Mouse (Mus musculus) forebrain, embryonic 15.5 days (tissue): ENCODE data around the gene Cct3. TPM values are rescaled to one million over a fixed set of nuclear protein-coding genes. Genes with fewer than 3 reads are reported as not detected.
A peak's percentile ranks its signal among the peaks of the same experiment; 100 is the strongest.
"Not testable (repeated sequence)": the region's sequence is repeated elsewhere in the genome, so short reads cannot be mapped to it uniquely, and the experiment has no call there.

ENCODE experiments used
- ATAC-seq: fragments of 200-750 bp; cut with Nextera tagmentation; replicated peaks from 2 replicates; pipeline ENCODE4 v1.8.0; 2017; ENCODE audit warnings: mild to moderate bottlenecking, moderate TSS enrichment, moderate library complexity
- H3K27ac ChIP-seq: fragments of 300-500 bp; sonication (generic); replicated peaks from 2 replicates; pipeline ENCODE4 v1.5.1; 2015; ENCODE audit warnings: mild to moderate bottlenecking, inconsistent platforms
- H3K27me3 ChIP-seq: fragments of 300-500 bp; sonication (generic); 2 replicates; pipeline ENCODE4 v1.6.1; 2015; ENCODE audit warnings: inconsistent platforms
- H3K36me3 ChIP-seq: fragments of 300-500 bp; sonication (generic); 2 replicates; pipeline ENCODE4 v1.6.1; 2015; ENCODE audit warnings: mild to moderate bottlenecking, inconsistent platforms
- H3K4me1 ChIP-seq: fragments of 300-500 bp; sonication (generic); 2 replicates; pipeline ENCODE4 v1.6.1; 2015; ENCODE audit warnings: inconsistent platforms
- H3K4me2 ChIP-seq: fragments of 300-500 bp; sonication (generic); replicated peaks from 2 replicates; pipeline ENCODE4 v1.6.1; 2015; ENCODE audit warnings: mild to moderate bottlenecking, inconsistent platforms
- H3K4me3 ChIP-seq: fragments of 300-500 bp; sonication (generic); 2 replicates; pipeline ENCODE4 v1.5.1; 2015; ENCODE audit warnings: mild to moderate bottlenecking, inconsistent platforms
- H3K9ac ChIP-seq: fragments of 300-500 bp; sonication (generic); replicated peaks from 2 replicates; pipeline ENCODE4 v1.6.1; 2015; ENCODE audit warnings: mild to moderate bottlenecking, inconsistent platforms
- H3K9me3 ChIP-seq: fragments of 300-500 bp; sonication (generic); 2 replicates; pipeline ENCODE4 v1.6.1; 2016; ENCODE audit warnings: inconsistent platforms
- WGBS: fragments of 180-500 bp; shearing (Covaris S2); methylation state at CpG from one replicate; pipeline ENCODE4 v1.1.7; 2015; ENCODE audit warnings: mixed read lengths; 5-methylcytosine and 5-hydroxymethylcytosine counted together
- polyA plus RNA-seq: library from polyadenylated mRNA; unstranded; fragments of >200 nt; fragmentation: Nextera tagmentation; extraction: Ambion mirVana; gene quantifications from 2 replicates; pipeline ENCODE4 v1.2.1, GENCODE M21; 2015

Cct3 gene
- polyA plus RNA-seq, 1 experiment from 2014 or later, result 523 TPM

- WGBS, result 91% methylated on average over 4 of the region's 4 CpGs
- no peak overlapping the region for H3K27ac ChIP-seq
Observed at GRCm38 (mm10) chr3:88274002-88274401, 22.9 kb upstream of the Cct3 start.

GRCm38 (mm10) chr3:88276121-88276520 is 20.8 kb upstream of the Cct3 start:
- no peaks in the 10 kb centered on the region for H3K27me3 ChIP-seq
- no peaks in the 10 kb centered on the region for H3K4me1 ChIP-seq
- no peak overlapping the region for H3K4me2 ChIP-seq
- no peak for ATAC-seq
- H3K9me3 ChIP-seq, result no peaks in the 10 kb centered on the region
- H3K27ac ChIP-seq, result no peak overlapping the region
- WGBS, result 77% methylated on average over 2 of the region's 2 CpGs
- no peaks in the 10 kb centered on the region for H3K36me3 ChIP-seq
- H3K4me3 ChIP-seq, result no peak overlapping the region
- no peak overlapping the region for H3K9ac ChIP-seq

More at GRCm38 (mm10) chr3:88274002-88274401, 22.9 kb upstream of the Cct3 start:
- H3K4me1 ChIP-seq, result no peaks in the 10 kb centered on the region
- H3K4me3 ChIP-seq, result no peak overlapping the region
- H3K36me3 ChIP-seq, result no peaks in the 10 kb centered on the region
- no peak overlapping the region for H3K4me2 ChIP-seq
- H3K9me3 ChIP-seq, result no peaks in the 10 kb centered on the region
- ATAC-seq, result no peak
- H3K27me3 ChIP-seq, result no peaks in the 10 kb centered on the region
- no peak overlapping the region for H3K9ac ChIP-seq

GRCm38 (mm10) chr3:88276529-88277143 is 20.3 kb upstream of the Cct3 start:
- Histone ChIP-seq H3K4me2 (no peak overlapping the region), H3K9ac (no peak overlapping the region), H3K4me1 (no peaks in the 10 kb centered on the region), H3K36me3 (no peaks in the 10 kb centered on the region), H3K9me3 (no peaks in the 10 kb centered on the region), H3K27me3 (no peaks in the 10 kb centered on the region), H3K4me3 (no peak overlapping the region), H3K27ac (no peak overlapping the region)
- 54% methylated on average over 7 of the region's 7 CpGs for WGBS
- no peak for ATAC-seq

GRCm38 (mm10) chr3:88280035-88280434 is 16.9 kb upstream of the Cct3 start:
- Histone ChIP-seq H3K9ac (no peak overlapping the region), H3K9me3 (no peaks in the 10 kb centered on the region), H3K36me3 (no peaks in the 10 kb centered on the region), H3K27ac (no peak overlapping the region), H3K4me3 (no peak overlapping the region), H3K4me2 (no peak overlapping the region), H3K4me1 (no peaks in the 10 kb centered on the region), H3K27me3 (no peaks in the 10 kb centered on the region)
- 88% methylated on average over 2 of the region's 2 CpGs for WGBS
- ATAC-seq, result no peak

GRCm38 (mm10) chr3:88281141-88281916 is 15.6 kb upstream of the Cct3 start:
- not testable (repeated sequence) for H3K27me3 ChIP-seq, H3K4me2 ChIP-seq, H3K4me3 ChIP-seq, H3K9me3 ChIP-seq, H3K9ac ChIP-seq, H3K4me1 ChIP-seq, H3K36me3 ChIP-seq, ATAC-seq, H3K27ac ChIP-seq
- WGBS, result 40% methylated on average over 11 of the region's 11 CpGs

- H3K4me2 ChIP-seq, H3K4me3 ChIP-seq, H3K36me3 ChIP-seq, H3K4me1 ChIP-seq, H3K9ac ChIP-seq, H3K27me3 ChIP-seq, H3K9me3 ChIP-seq, H3K27ac ChIP-seq, ATAC-seq: not testable (repeated sequence)
- 97% methylated on average over 14 of the region's 14 CpGs for WGBS
Observed at GRCm38 (mm10) chr3:88284815-88285564, 11.9 kb upstream of the Cct3 start.

GRCm38 (mm10) chr3:88285565-88285895 is 11.4 kb upstream of the Cct3 start:
- not testable (repeated sequence) for H3K27ac ChIP-seq, H3K9me3 ChIP-seq, H3K36me3 ChIP-seq, ATAC-seq, H3K4me2 ChIP-seq, H3K9ac ChIP-seq, H3K4me1 ChIP-seq, H3K27me3 ChIP-seq, H3K4me3 ChIP-seq
- 93% methylated on average over 2 of the region's 2 CpGs for WGBS

GRCm38 (mm10) chr3:88287110-88287509 is 9.8 kb upstream of the Cct3 start, which contains the start of gene Gm38392:
Gm38392 (minus strand) TSS chr3:88287210.
- WGBS, result 97% methylated on average over 4 of the region's 4 CpGs
- H3K9me3 ChIP-seq, result no peaks in the 10 kb centered on the region

GRCm38 (mm10) chr3:88288133-88288713 is 8.7 kb upstream of the Cct3 start:
- ATAC-seq, H3K4me3 ChIP-seq, H3K9ac ChIP-seq, H3K9me3 ChIP-seq, H3K27me3 ChIP-seq, H3K27ac ChIP-seq, H3K36me3 ChIP-seq, H3K4me1 ChIP-seq, H3K4me2 ChIP-seq: not testable (repeated sequence)
- 71% methylated on average over 8 of the region's 10 CpGs for WGBS

More at GRCm38 (mm10) chr3:88287110-88287509, 9.8 kb upstream of the Cct3 start, which contains the start of gene Gm38392:
- no peak for ATAC-seq
- Histone ChIP-seq H3K4me2 (no peak within 1 kb of the TSS), H3K27ac (no peak within 1 kb of the TSS), H3K36me3 (no peaks in the 10 kb centered on the region), H3K4me3 (no peak within 1 kb of the TSS), H3K9ac (no peak within 1 kb of the TSS), H3K4me1 (no peaks in the 10 kb centered on the region), H3K27me3 (no peaks in the 10 kb centered on the region)

GRCm38 (mm10) chr3:88291970-88292369 is 4.9 kb upstream of the Cct3 start:
- WGBS, result 34% methylated on average over 4 of the region's 4 CpGs
- Histone ChIP-seq H3K4me2 (no peak overlapping the region), H3K36me3 (no peaks in the 10 kb centered on the region), H3K4me3 (no peak overlapping the region), H3K27ac (no peak overlapping the region), H3K9ac (no peak overlapping the region), H3K4me1 (peaks cover 8% of the 10 kb centered on the region), H3K27me3 (no peaks in the 10 kb centered on the region), H3K9me3 (no peaks in the 10 kb centered on the region)
- ATAC-seq, result no peak

- Histone ChIP-seq H3K36me3 (peaks cover 12% of the 10 kb centered on the region), H3K4me3 (0 out of 2 replicates have a peak overlapping the region, but pooled peaks have one; percentile 89), H3K4me1 (peaks cover 27% of the 10 kb centered on the region)
- H3K27ac ChIP-seq, H3K9ac ChIP-seq, H3K9me3 ChIP-seq, H3K4me2 ChIP-seq, H3K27me3 ChIP-seq, ATAC-seq: not testable (repeated sequence)
- WGBS, result 72% methylated on average over 1 of the region's 1 CpGs
Observed at GRCm38 (mm10) chr3:88295272-88295671, 1.6 kb upstream of the Cct3 start.

- Histone ChIP-seq H3K4me3 (peak overlapping the region; percentile 89), H3K27me3 (no peaks in the 10 kb centered on the region), H3K27ac (peak overlapping the region; percentile 97), H3K9ac (peak overlapping the region; percentile 67), H3K9me3 (no peaks in the 10 kb centered on the region), H3K4me1 (peaks cover 27% of the 10 kb centered on the region), H3K36me3 (peaks cover 20% of the 10 kb centered on the region), H3K4me2 (peak overlapping the region; percentile 54)
- WGBS, result under 1% methylated on average over 12 of the region's 12 CpGs
- peak; percentile 42 for ATAC-seq
Observed at GRCm38 (mm10) chr3:88296110-88296560, 781 bp upstream of the Cct3 start.
